Comparison of ENCODE assay signal across 17 mouse cellular contexts in the genomic region with DNA sequence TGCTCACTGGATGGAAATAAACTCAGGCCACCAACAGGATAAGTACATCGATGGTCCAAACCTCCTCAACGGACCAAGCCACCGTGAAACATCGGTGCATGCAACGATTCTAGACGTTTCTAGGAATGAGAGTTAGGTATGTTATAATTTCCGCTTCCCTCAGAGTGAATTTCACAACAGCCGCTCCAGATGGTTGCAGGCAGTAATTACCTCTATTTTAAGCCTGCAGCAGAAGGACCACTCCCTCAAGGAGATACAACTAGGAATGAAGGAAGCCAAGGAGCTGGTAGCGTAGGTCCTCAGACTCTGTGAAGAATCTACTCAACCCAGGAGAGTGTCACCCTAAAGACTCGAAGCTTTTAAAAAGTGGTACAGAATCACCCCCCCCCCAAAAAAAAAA.
DNase-seq lines count a peak whose midpoint lies in the region; ATAC-seq and TF ChIP-seq lines count a peak whose summit lies in the region.
"Had no signal": no experiment of that assay in that cellular context is flagged by ENCODE, and none has a peak within 500 bp of the region (broad histone marks: within the 10 kb centered on the region; RNA-seq: fewer than 3 reads in every experiment).

No protein-coding gene starts in this region.

- no peaks in the 10 kb centered on the region for H3K27me3 ChIP-seq in intestine, embryonic 15.5 days (replicated peaks)
- H3K27me3 ChIP-seq in liver, postnatal 0 days (ENCODE audit: insufficient read depth, low read length), result no peaks in the 10 kb centered on the region
- H3K27me3 ChIP-seq: embryonic facial prominence, embryonic 12.5 days; hindbrain, embryonic 15.5 days; lung, embryonic 15.5 days had no signal

- H3K27ac ChIP-seq in intestine, embryonic 15.5 days, result 0 out of 2 replicates have a peak overlapping the region, but pooled peaks have one; percentile 32
- no peak overlapping the region for H3K27ac ChIP-seq in liver, postnatal 0 days (ENCODE audit: low read depth)
- H3K27ac ChIP-seq: embryonic facial prominence, embryonic 12.5 days; hindbrain, embryonic 15.5 days; lung, embryonic 15.5 days; neural tube, embryonic 13.5 days had no signal

- no peak for TF ChIP-seq CTCF in liver, postnatal 0 days (IDR thresholded peaks at IDR 0.05; ENCODE audit: low read depth)

- WGBS in intestine, embryonic 15.5 days, result 63% methylated on average over 10 of the region's 10 CpGs
- WGBS in liver, postnatal 0 days (ENCODE audit: insufficient replicate concordance), result 68% methylated on average over 10 of the region's 10 CpGs

- peaks cover 14% of the 10 kb centered on the region; the same call in 1 of the 2 replicates for H3K4me1 ChIP-seq in intestine, embryonic 15.5 days (replicated peaks)
- H3K4me1 ChIP-seq in liver, postnatal 0 days (ENCODE audit: insufficient read depth), result 0 out of 2 replicates have a peak, but pooled peaks cover 4% of the 10 kb centered on the region
- H3K4me1 ChIP-seq: hindbrain, embryonic 15.5 days had no signal

- no peak overlapping the region for H3K4me3 ChIP-seq in intestine, embryonic 15.5 days (replicated peaks)
- no peak overlapping the region for H3K4me3 ChIP-seq in liver, postnatal 0 days (ENCODE audit: low read depth, low read length)
- H3K4me3 ChIP-seq: embryonic facial prominence, embryonic 12.5 days; hindbrain, embryonic 15.5 days; lung, embryonic 15.5 days; neural tube, embryonic 13.5 days had no signal

- no peaks in the 10 kb centered on the region for H3K9me3 ChIP-seq in intestine, embryonic 15.5 days
- H3K9me3 ChIP-seq in liver, postnatal 0 days (ENCODE audit: low read length), result no peaks in the 10 kb centered on the region
- H3K9me3 ChIP-seq: embryonic facial prominence, embryonic 12.5 days; hindbrain, embryonic 15.5 days; lung, embryonic 15.5 days; neural tube, embryonic 13.5 days had no signal

- H3K9ac ChIP-seq in intestine, embryonic 15.5 days, result no peak overlapping the region
- H3K9ac ChIP-seq in liver, postnatal 0 days (replicated peaks), result no peak overlapping the region
- H3K9ac ChIP-seq: embryonic facial prominence, embryonic 12.5 days; hindbrain, embryonic 15.5 days; lung, embryonic 15.5 days; neural tube, embryonic 13.5 days had no signal

- ATAC-seq in intestine, embryonic 15.5 days, result peak; percentile 37; the same call in 1 of the 2 replicates
- ATAC-seq in liver, postnatal 0 days, result no peak

- H3K36me3 ChIP-seq in intestine, embryonic 15.5 days, result no peaks in the 10 kb centered on the region
- no peaks in the 10 kb centered on the region for H3K36me3 ChIP-seq in liver, postnatal 0 days (replicated peaks; ENCODE audit: insufficient read depth, low read length)
- H3K36me3 ChIP-seq: embryonic facial prominence, embryonic 12.5 days; hindbrain, embryonic 15.5 days; lung, embryonic 15.5 days; neural tube, embryonic 13.5 days had no signal

- intact Hi-C loops in left cerebral cortex, postnatal 36 days (cut with DNase I), result loop anchor here (5.0 kb wide), 1 partner anchor 53 kb away; no protein-coding TSS in a partner anchor

- DNase-seq in layer of hippocampus, adult 8-10 months (ENCODE audit: low spot score in 2 of 2), result peak; percentile 16 to 21
- DNase-seq in layer of hippocampus, postnatal 25 days (ENCODE audit: extremely low spot score in 1 of 2, low spot score in 1 of 2), result no peak
- peak; percentile 35 to 68 for DNase-seq in frontal cortex, adult 2 months (ENCODE audit: extremely low spot score in 1 of 2, low spot score in 1 of 2)
- peak; percentile 57 to 70 for DNase-seq in left cerebral cortex, postnatal 36 days (ENCODE audit: low spot score in 2 of 2)
- DNase-seq in liver, postnatal 0 days, result no peak
- no peak for DNase-seq in retina, postnatal 1 day
- no peak for DNase-seq in adrenal gland, adult 18-20 months (ENCODE audit: low spot score in 2 of 2)
- DNase-seq: cerebellum, adult 11 months; heart, adult 18-20 months; kidney, adult 9 months; thymus, adult 2 months had no signal

- no peak for TF ChIP-seq EP300 in liver, postnatal 0 days (IDR thresholded peaks at IDR 0.05; ENCODE audit: low read depth)

- no peak overlapping the region for H3K4me2 ChIP-seq in intestine, embryonic 15.5 days (replicated peaks)
- no peak overlapping the region for H3K4me2 ChIP-seq in liver, postnatal 0 days (ENCODE audit: low read depth, low read length)
- H3K4me2 ChIP-seq: embryonic facial prominence, embryonic 12.5 days; hindbrain, embryonic 15.5 days; liver, embryonic 11.5 days; lung, embryonic 15.5 days; neural tube, embryonic 13.5 days had no signal

Comparison
In these comparisons a context has a peak if more than half of its experiments do, and no peak if none do; other contexts are left out.
1. DNase-seq: peak in layer of hippocampus, adult 8-10 months (2 of 2), frontal cortex, adult 2 months (2 of 2) and left cerebral cortex, postnatal 36 days (2 of 2); none in layer of hippocampus, postnatal 25 days (0 of 2), liver, postnatal 0 days (single experiment), retina, postnatal 1 day (single experiment) and adrenal gland, adult 18-20 months (0 of 2).